Mouse (Mus musculus): ENCODE results near the gene Fam189b. TPM values are rescaled to one million over a fixed set of nuclear protein-coding genes. Genes with fewer than 3 reads are reported as not detected.
A peak's percentile ranks its signal among the peaks of the same experiment; 100 is the strongest.

The Fam189b gene
- polyA plus RNA-seq, 1 experiment: 86.8 TPM

DNA sequence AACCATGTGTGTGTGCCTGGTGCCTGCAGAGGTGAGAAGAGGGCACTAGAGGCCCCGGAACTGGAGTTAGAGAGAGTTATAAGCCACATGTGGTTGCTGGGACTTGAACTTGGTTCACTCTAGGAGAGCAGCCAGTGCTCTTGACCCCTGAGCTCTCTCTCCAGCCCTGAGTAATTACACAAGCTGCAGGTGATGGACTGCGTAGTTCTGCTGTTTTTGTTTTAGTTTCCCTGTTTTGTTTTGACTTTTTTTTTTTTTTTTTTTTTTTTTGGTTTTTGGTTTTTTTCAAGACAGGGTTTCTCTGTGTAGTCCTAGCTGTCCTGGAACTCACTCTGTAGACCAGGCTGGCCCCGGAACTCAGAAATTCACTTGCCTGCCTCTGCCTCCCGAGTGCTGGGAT lies 21.2 kb upstream of the Fam189b start:
- H3K27ac ChIP-seq (ENCODE audit: insufficient read depth, low read length): no peak overlapping the region
- no peak overlapping the region for H3K4me3 ChIP-seq (replicated peaks; ENCODE audit: insufficient read depth, low read depth, low read length)
- no peak for TF ChIP-seq CTCF (IDR thresholded peaks at IDR 0.05; ENCODE audit: borderline replicate concordance, insufficient read depth, low read depth, low read length)
- TF ChIP-seq POLR2A (IDR thresholded peaks at IDR 0.05; ENCODE audit: borderline replicate concordance, insufficient read depth, low read length): no peak
- DNase-seq: no peak
- 88% methylated on average over 4 of the region's 4 CpGs for WGBS
- no peaks in the 10 kb centered on the region for H3K27me3 ChIP-seq (ENCODE audit: control insufficient read depth, insufficient read depth, low read length)
- peaks cover 8% of the 10 kb centered on the region; the same call in 1 of the 2 replicates for H3K4me1 ChIP-seq (ENCODE audit: control insufficient read depth, insufficient read depth, low read length)

DNA sequence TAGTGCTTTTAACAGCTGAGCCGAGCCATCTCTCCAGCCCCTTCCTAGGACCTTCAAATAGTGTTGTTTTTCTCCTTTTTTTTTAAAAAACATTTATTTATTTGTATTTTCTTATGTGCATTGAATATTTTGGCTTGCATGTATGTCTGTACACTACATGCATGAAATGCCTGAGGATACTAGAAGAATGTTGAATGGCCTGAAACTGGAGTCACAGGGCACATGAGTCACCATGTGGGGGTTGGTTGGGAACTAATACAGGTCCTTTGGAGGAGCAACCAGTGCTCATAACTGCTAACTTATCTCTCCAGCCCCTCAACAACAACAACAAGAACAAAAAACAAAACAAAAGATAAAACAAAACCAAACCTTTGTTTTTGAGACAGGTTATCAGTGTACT lies 19.8 kb upstream of the Fam189b start:
- Histone ChIP-seq H3K4me1 (ENCODE audit: control insufficient read depth, insufficient read depth, low read length) (peaks cover 8% of the 10 kb centered on the region; the same call in 1 of the 2 replicates), H3K27ac (ENCODE audit: insufficient read depth, low read length) (no peak overlapping the region), H3K4me3 (replicated peaks; ENCODE audit: insufficient read depth, low read depth, low read length) (no peak overlapping the region), H3K27me3 (ENCODE audit: control insufficient read depth, insufficient read depth, low read length) (no peaks in the 10 kb centered on the region)
- DNase-seq: no peak
- 80% methylated on average over 1 of the region's 1 CpGs for WGBS
- no peak for TF ChIP-seq CTCF (IDR thresholded peaks at IDR 0.05; ENCODE audit: borderline replicate concordance, insufficient read depth, low read depth, low read length)
- TF ChIP-seq POLR2A (IDR thresholded peaks at IDR 0.05; ENCODE audit: borderline replicate concordance, insufficient read depth, low read length): no peak

DNA sequence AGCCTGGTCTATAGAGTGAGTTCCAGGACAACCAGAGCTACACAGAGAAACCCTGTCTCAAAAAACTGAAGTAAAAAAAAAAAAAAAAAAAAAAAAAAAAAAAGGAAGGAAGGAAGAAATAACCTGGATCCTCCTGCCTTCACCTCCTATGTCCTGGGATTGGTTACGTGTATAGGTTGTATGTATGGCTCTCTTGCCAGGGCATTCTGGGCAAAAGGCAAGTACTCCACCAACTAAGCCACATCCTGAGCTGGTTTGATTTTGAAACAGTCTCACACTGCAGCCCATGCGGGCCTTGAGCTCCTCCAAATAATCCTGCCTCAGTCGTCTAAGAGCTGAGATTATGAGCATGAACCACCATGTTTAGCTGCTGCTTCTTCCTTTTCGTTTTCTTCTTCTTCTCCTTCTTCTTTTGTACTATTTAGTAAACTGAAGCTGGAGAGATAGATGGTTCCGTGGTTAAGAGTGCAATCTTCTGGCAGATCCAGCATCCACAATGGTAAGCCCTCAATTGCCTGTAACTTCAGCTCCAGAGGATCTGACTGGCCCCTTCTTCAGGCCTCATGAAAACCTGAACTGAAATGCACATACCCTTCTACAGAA lies 19.2 kb upstream of the Fam189b start:
- TF ChIP-seq POLR2A (IDR thresholded peaks at IDR 0.05; ENCODE audit: borderline replicate concordance, insufficient read depth, low read length): no peak
- TF ChIP-seq CTCF (IDR thresholded peaks at IDR 0.05; ENCODE audit: borderline replicate concordance, insufficient read depth, low read depth, low read length): no peak
- Histone ChIP-seq H3K27ac (ENCODE audit: insufficient read depth, low read length) (0 out of 2 replicates have a peak overlapping the region, but pooled peaks have one; percentile 26), H3K4me1 (ENCODE audit: control insufficient read depth, insufficient read depth, low read length) (peaks cover 8% of the 10 kb centered on the region; the same call in 1 of the 2 replicates), H3K4me3 (replicated peaks; ENCODE audit: insufficient read depth, low read depth, low read length) (peak overlapping the region; percentile 8), H3K27me3 (ENCODE audit: control insufficient read depth, insufficient read depth, low read length) (no peaks in the 10 kb centered on the region)
- DNase-seq: no peak
- WGBS: 61% methylated on average over 5 of the region's 5 CpGs

DNA sequence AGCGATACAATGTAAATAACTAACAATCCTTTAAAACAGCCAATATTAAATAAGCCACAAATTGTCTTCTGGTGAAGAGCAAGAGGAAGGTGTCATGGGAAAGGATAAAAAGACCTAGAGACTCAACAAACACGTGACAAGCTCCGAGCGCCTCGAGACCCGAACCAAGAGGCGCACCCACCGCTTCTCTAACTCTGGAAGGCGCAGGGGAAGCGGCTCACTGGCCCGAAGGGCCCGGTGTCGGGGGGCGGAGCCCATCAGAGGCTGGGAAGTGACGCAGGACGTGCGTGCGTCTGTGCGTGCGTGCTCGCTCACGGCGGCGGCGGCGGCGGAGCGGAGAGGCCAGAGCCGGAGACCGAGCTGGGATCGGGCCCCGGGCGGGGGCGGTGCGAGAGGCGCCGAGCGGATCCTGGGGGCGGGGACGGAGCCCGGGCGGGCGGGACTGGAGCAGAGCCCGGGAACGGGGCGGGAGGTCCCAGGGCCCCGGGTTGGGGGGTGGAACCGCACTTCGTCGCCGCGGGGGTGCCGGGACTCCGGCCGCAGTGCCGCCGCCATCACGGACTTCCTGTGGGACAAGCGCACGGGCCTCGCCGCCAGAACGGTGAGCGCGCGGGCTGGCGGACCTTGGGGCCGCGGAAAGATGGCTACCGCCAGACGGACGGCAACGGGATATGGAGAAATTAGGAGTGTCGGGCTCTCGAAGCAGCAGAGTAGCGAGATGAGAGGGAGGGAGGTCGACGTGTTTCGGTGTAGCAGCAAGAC lies 18.3 kb upstream of the Fam189b start, which contains the start of gene Clk2:
Gene Clk2 (plus strand): TSS at position 290 of the 762 bp plus-strand sequence.
- H3K27ac ChIP-seq (ENCODE audit: insufficient read depth, low read length): peak within 1 kb of the TSS; percentile 26
- peak within 1 kb of the TSS; percentile 83 for H3K4me3 ChIP-seq (replicated peaks; ENCODE audit: insufficient read depth, low read depth, low read length)
- peak; percentile 90; the same call in 1 of the 2 replicates for TF ChIP-seq POLR2A (IDR thresholded peaks at IDR 0.05; ENCODE audit: borderline replicate concordance, insufficient read depth, low read length)
- TF ChIP-seq CTCF (IDR thresholded peaks at IDR 0.05; ENCODE audit: borderline replicate concordance, insufficient read depth, low read depth, low read length): no peak
- no peaks in the 10 kb centered on the region for H3K27me3 ChIP-seq (ENCODE audit: control insufficient read depth, insufficient read depth, low read length)
- peak; percentile 95 to 96 for DNase-seq
- under 1% methylated on average over 75 of the region's 79 CpGs for WGBS
- H3K4me1 ChIP-seq (ENCODE audit: control insufficient read depth, insufficient read depth, low read length): peaks cover 8% of the 10 kb centered on the region; the same call in 1 of the 2 replicates

- 14% methylated on average over 12 of the region's 12 CpGs for WGBS
- no peak for TF ChIP-seq CTCF (IDR thresholded peaks at IDR 0.05; ENCODE audit: borderline replicate concordance, insufficient read depth, low read depth, low read length)
- TF ChIP-seq POLR2A (IDR thresholded peaks at IDR 0.05; ENCODE audit: borderline replicate concordance, insufficient read depth, low read length): no peak
Measured at GRCm38 (mm10) chr3:89165268-89165870, 17.6 kb upstream of the Fam189b start.

DNA sequence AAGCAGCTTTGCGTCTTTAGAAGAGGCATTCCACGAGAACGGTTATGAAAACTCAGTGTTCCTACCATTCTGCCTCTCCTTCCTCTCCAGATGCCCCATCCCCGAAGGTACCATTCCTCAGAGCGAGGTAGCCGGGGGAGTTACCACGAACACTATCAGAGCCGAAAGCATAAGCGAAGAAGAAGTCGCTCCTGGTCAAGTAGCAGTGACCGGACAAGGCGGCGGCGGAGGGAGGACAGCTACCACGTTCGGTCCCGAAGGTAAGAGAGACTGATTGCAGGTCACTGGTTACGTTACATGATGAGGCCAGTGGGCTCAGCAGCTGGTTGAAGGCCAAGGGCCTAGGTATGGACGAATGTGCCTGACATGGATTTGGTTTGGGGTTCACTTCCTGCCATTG lies 16.0 kb upstream of the Fam189b start:
- no peak overlapping the region for H3K27ac ChIP-seq (ENCODE audit: insufficient read depth, low read length)
- peak in 1 of 2 experiments; percentile 10 for DNase-seq
- WGBS: 90% methylated on average over 19 of the region's 19 CpGs
- TF ChIP-seq POLR2A (IDR thresholded peaks at IDR 0.05; ENCODE audit: borderline replicate concordance, insufficient read depth, low read length) (no peak), CTCF (IDR thresholded peaks at IDR 0.05; ENCODE audit: borderline replicate concordance, insufficient read depth, low read depth, low read length) (no peak)
- H3K4me3 ChIP-seq (replicated peaks; ENCODE audit: insufficient read depth, low read depth, low read length): no peak overlapping the region
- H3K4me1 ChIP-seq (ENCODE audit: control insufficient read depth, insufficient read depth, low read length): peaks cover 2% of the 10 kb centered on the region; the same call in 1 of the 2 replicates
- no peaks in the 10 kb centered on the region for H3K27me3 ChIP-seq (ENCODE audit: control insufficient read depth, insufficient read depth, low read length)

More at GRCm38 (mm10) chr3:89165268-89165870, 17.6 kb upstream of the Fam189b start:
- peak overlapping the region; percentile 26 for H3K27ac ChIP-seq (ENCODE audit: insufficient read depth, low read length)
- H3K27me3 ChIP-seq (ENCODE audit: control insufficient read depth, insufficient read depth, low read length): no peaks in the 10 kb centered on the region
- no peak for DNase-seq
- H3K4me3 ChIP-seq (replicated peaks; ENCODE audit: insufficient read depth, low read depth, low read length): peak overlapping the region; percentile 83
- peaks cover 5% of the 10 kb centered on the region; the same call in 1 of the 2 replicates for H3K4me1 ChIP-seq (ENCODE audit: control insufficient read depth, insufficient read depth, low read length)

DNA sequence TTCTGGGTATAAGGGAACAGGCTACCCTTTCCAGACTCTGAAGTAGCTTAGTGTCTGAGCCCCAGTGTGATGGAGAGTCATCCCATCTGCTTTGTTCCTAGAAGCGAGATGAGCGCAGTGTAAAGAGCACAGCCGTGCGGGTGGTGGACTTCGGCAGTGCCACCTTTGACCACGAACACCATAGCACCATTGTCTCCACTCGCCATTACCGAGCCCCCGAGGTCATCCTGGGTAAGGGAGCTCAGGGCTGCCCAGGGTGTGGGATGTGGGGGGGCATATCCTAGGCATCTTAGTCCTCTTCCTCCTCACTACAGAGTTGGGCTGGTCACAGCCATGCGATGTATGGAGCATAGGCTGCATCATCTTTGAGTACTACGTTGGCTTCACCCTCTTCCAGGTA lies 8.1 kb upstream of the Fam189b start:
- Histone ChIP-seq H3K4me3 (replicated peaks; ENCODE audit: insufficient read depth, low read depth, low read length) (no peak overlapping the region), H3K4me1 (ENCODE audit: control insufficient read depth, insufficient read depth, low read length) (peaks cover 11% of the 10 kb centered on the region; the same call in 1 of the 2 replicates), H3K27me3 (ENCODE audit: control insufficient read depth, insufficient read depth, low read length) (no peaks in the 10 kb centered on the region), H3K27ac (ENCODE audit: insufficient read depth, low read length) (no peak overlapping the region)
- DNase-seq: peak in 1 of 2 experiments; percentile 8
- 86% methylated on average over 11 of the region's 11 CpGs for WGBS
- TF ChIP-seq POLR2A (IDR thresholded peaks at IDR 0.05; ENCODE audit: borderline replicate concordance, insufficient read depth, low read length) (no peak), CTCF (IDR thresholded peaks at IDR 0.05; ENCODE audit: borderline replicate concordance, insufficient read depth, low read depth, low read length) (no peak)
